Mouse (Mus musculus) heart, adult 2 months (tissue): ENCODE measurements around the gene Vps8. TPM values are rescaled to one million over a fixed set of nuclear protein-coding genes. Genes with fewer than 3 reads are reported as not detected.

ENCODE experiments used
- DNase-seq, 2 experiments: peaks; one replicate each; pipeline ENCODE4 v3.0.0; 2021
- H3K27ac ChIP-seq: fragments of 200-600 bp; 2 replicates; pipeline ENCODE4 v1.8.1; 2022
- H3K27me3 ChIP-seq: fragments of 200-500 bp; 2 replicates; pipeline ENCODE4 v1.6.1; 2012; ENCODE audit warnings: mild to moderate bottlenecking, low read length, inconsistent platforms, mixed read lengths; ENCODE audit not compliant: control insufficient read depth, insufficient read depth
- H3K36me3 ChIP-seq: fragments of 200-500 bp; 2 replicates; pipeline ENCODE4 v1.6.1; 2012; ENCODE audit warnings: low read length, inconsistent platforms; ENCODE audit not compliant: control insufficient read depth, insufficient read depth
- H3K4me1 ChIP-seq: fragments of 200-500 bp; 2 replicates; pipeline ENCODE4 v1.6.1; 2011; ENCODE audit warnings: low read length; ENCODE audit not compliant: control insufficient read depth, insufficient read depth
- H3K4me3 ChIP-seq: fragments of 200-600 bp; 2 replicates; pipeline ENCODE4 v1.8.1; 2022
- H3K79me2 ChIP-seq: fragments of 200-500 bp; replicated peaks from 2 replicates; pipeline ENCODE4 v1.6.1; 2012; ENCODE audit warnings: mild to moderate bottlenecking, inconsistent platforms, low read length, moderate library complexity, mixed read lengths; ENCODE audit not compliant: control insufficient read depth, insufficient read depth
- H3K9ac ChIP-seq: fragments of 200-500 bp; 2 replicates; pipeline ENCODE4 v1.6.1; 2012; ENCODE audit warnings: low read depth, mild to moderate bottlenecking, control low read depth, inconsistent platforms, low read length, mixed read lengths
- CTCF ChIP-seq: fragments of 200-600 bp; IDR thresholded peaks from 2 replicates; pipeline ENCODE4 v1.8.1; 2022; ENCODE audit warnings: antibody characterized with exemption, mild to moderate bottlenecking, moderate library complexity
- EP300 ChIP-seq: fragments of 200-500 bp; IDR thresholded peaks from 2 replicates; pipeline ENCODE4 v1.6.1; 2011; ENCODE audit warnings: low read depth, low read length, control low read depth; ENCODE audit not compliant: insufficient read depth
- POLR2A ChIP-seq: fragments of 200-500 bp; IDR thresholded peaks from 2 replicates; pipeline ENCODE4 v1.6.1; 2011; ENCODE audit warnings: mild to moderate bottlenecking, low read depth, low read length, control low read depth; ENCODE audit not compliant: insufficient read depth
- WGBS: fragments of 180-500 bp; shearing (Covaris S2); methylation state at CpG from one replicate; pipeline ENCODE4 v1.1.7; 2018; 5-methylcytosine and 5-hydroxymethylcytosine counted together
- intact Hi-C: fragments of 180-260 bp; cut with DNase I; formaldehyde crosslinking; loops from one replicate; pipeline ENCODE4 v1.15.1; 2025
- polyA plus RNA-seq: library from polyadenylated mRNA; depleted of rRNA; stranded (reverse); fragments of >200 nt; gene quantifications from 2 replicates; pipeline ENCODE4 v1.2.3, GENCODE M21; 2012
- total RNA-seq, 2 experiments: library from RNA; stranded (reverse); gene quantifications; 2 replicates each; pipeline ENCODE4 v1.2.3; 2021

Gene Vps8
- total and polyA plus RNA-seq, 3 experiments = 14.0 to 25.5 (median 24.1) TPM

DNA sequence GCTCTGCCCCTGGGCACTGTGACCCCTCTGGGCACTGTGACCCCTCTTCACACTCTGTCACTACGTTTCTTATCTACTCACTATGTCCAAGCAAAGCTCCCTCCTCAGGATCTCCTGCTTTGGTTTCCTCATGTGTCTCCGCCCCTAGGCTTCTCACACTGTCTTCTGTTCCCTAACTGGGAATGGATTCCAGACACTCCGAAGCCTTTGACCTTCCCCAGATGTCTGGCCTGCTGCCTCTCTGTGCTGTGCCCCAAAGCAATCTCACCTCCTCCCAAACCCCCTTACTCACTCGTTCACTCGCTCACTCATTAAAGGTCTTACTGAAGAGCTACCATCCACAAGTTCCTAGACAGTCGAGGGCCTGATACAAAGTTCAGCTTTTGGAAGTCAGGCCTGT is 16.8 kb upstream of the Vps8 start:
- TF ChIP-seq POLR2A = no peak
- no peaks in the 10 kb centered on the region for H3K79me2 ChIP-seq
- H3K36me3 ChIP-seq = no peaks in the 10 kb centered on the region
- peaks cover 1% of the 10 kb centered on the region; the same call in 1 of the 2 replicates for H3K4me1 ChIP-seq
- WGBS = 69% methylated on average over 6 of the region's 6 CpGs
- H3K27ac ChIP-seq = no peak overlapping the region
- no peak overlapping the region for H3K9ac ChIP-seq
- H3K4me3 ChIP-seq = no peak overlapping the region
- H3K27me3 ChIP-seq = no peaks in the 10 kb centered on the region
- intact Hi-C loops = no loop called here
- DNase-seq = no peak

DNA sequence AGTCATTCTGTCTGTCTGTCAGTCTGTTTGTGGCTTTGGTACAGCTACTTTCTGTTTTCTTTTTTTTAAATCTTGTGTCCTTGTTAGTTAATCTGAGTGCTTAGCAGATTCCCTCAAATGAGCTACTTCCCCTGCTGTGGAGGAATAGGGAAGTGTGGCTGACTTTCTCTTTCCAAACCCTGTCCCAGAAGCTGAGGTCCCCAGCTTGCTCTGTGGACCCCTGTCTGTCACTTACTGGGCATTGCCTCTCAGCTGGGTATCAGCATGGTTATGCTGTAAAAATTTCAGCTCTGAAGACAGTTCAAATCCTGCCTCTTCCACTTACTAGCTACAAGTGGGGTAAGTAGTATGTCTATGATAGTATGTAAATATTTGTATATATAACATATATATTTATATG is 11.1 kb upstream of the Vps8 start:
- intact Hi-C loops = loop anchor here (2.0 kb wide), 1 partner anchor 207 kb away; the partner anchor contains the start of gene Ephb3
- Histone ChIP-seq H3K27ac (no peak overlapping the region), H3K4me1 (no peaks in the 10 kb centered on the region), H3K79me2 (no peaks in the 10 kb centered on the region), H3K27me3 (no peaks in the 10 kb centered on the region), H3K9ac (no peak overlapping the region), H3K36me3 (no peaks in the 10 kb centered on the region), H3K4me3 (no peak overlapping the region)
- no peak for TF ChIP-seq EP300
- TF ChIP-seq POLR2A = no peak
- no peak for TF ChIP-seq CTCF
- DNase-seq = no peak

DNA sequence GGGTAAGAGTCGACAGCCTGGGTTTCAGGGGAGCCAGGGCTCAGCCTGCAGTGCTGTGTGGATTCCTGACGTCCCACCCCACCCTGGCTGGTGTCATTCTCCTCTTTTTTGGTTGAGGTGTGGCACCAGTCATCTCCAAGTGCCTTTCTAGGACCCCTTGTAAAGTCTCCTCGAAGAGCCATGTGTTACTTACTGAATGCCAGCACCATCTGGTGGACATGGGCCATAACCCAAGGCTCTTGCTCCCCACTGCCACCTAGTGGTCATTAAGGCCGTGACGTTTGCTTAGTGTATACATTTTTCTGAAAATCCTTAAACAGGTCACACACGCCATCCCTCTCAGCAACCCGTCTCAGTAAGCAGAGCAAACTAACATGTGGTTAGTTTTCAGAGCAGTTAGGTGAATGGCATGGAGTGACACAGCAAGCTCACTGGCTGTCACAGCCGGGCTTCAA is 10.3 kb upstream of the Vps8 start:
- Histone ChIP-seq H3K79me2 (no peaks in the 10 kb centered on the region), H3K4me1 (no peaks in the 10 kb centered on the region), H3K9ac (no peak overlapping the region), H3K4me3 (no peak overlapping the region), H3K36me3 (no peaks in the 10 kb centered on the region), H3K27ac (no peak overlapping the region), H3K27me3 (no peaks in the 10 kb centered on the region)
- intact Hi-C loops = loop anchor here (2.0 kb wide), 1 partner anchor 208 kb away; the partner anchor contains the start of gene Ephb3
- DNase-seq = peak; percentile 71 to 73
- TF ChIP-seq POLR2A (no peak), EP300 (peak; percentile 82; the same call in 1 of the 2 replicates), CTCF (peak; percentile 99)
- 21% methylated on average over 8 of the region's 8 CpGs for WGBS

DNA sequence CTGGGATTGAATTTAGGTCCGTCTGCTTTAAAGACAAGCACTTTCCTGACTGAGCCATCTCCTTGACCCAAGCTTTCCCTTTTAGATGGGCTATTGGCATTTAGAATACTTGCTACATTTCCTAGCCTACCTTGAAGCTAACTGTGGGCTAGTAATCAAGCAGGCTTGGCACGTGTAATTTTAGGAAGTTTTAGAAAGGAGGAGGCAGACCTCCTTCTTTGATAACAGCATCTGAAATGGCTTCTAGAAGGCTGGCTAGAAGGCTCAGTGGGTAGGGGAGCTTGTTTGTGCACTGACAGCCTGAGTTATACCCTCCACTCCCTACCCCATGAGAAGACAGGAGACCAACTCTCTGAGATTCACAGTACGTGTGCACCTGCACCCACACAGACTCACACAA is 9.1 kb upstream of the Vps8 start:
- Histone ChIP-seq H3K27me3 (no peaks in the 10 kb centered on the region), H3K79me2 (no peaks in the 10 kb centered on the region), H3K4me3 (no peak overlapping the region), H3K9ac (no peak overlapping the region), H3K27ac (no peak overlapping the region), H3K4me1 (no peaks in the 10 kb centered on the region), H3K36me3 (no peaks in the 10 kb centered on the region)
- DNase-seq = no peak
- intact Hi-C loops = loop anchor here (2.0 kb wide), 1 partner anchor 209 kb away; the partner anchor contains the start of gene Ephb3
- WGBS = 59% methylated on average over 3 of the region's 3 CpGs
- TF ChIP-seq EP300 (no peak), POLR2A (no peak), CTCF (no peak)

DNA sequence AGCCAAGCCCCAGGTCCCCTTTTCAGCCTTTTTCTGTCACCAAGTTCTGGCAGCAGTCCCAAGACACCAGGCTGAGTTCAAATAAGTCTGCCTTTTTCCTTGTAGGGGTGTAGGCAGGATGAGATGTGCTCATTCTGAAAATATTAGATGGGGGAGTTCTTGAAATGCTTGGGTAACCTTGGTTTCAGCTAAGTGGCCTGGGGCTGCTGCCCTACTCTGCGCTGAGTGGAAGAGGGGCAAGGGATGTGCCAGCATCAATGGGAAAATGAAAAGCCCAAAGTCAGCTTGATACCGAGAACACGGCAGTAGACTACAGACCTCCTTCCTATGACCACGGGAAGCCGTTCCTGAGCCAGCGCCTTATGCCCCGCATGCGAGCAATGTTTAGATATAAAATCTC is 7.8 kb upstream of the Vps8 start:
- intact Hi-C loops = no loop called here
- no peaks in the 10 kb centered on the region for H3K27me3 ChIP-seq
- H3K36me3 ChIP-seq = no peaks in the 10 kb centered on the region
- no peak overlapping the region for H3K4me3 ChIP-seq
- no peak for DNase-seq
- no peak overlapping the region for H3K27ac ChIP-seq
- TF ChIP-seq EP300 (no peak), POLR2A (no peak), CTCF (no peak)
- no peaks in the 10 kb centered on the region for H3K79me2 ChIP-seq
- H3K4me1 ChIP-seq = no peaks in the 10 kb centered on the region
- no peak overlapping the region for H3K9ac ChIP-seq
- WGBS = 94% methylated on average over 8 of the region's 8 CpGs

DNA sequence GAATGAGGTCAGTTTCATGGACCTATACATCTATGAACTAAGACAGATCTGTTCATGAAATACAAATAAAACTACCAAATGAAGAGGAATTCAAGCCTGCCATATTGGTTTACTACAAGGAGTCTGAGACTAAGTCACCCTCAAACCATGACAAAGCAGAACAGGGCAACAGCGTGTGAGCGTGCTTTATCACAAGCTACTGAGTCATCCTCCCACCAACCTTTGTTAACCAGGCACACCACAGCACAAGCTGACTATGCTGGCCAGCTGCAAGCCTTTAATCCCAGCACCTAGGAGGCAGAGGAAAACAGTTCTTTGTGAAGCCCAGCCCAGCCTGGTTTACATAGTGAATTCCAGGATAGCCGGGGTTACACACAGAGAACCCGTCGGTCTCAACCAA is 4.9 kb upstream of the Vps8 start:
- no peaks in the 10 kb centered on the region for H3K27me3 ChIP-seq
- H3K4me3 ChIP-seq = no peak overlapping the region
- no peaks in the 10 kb centered on the region for H3K79me2 ChIP-seq
- H3K9ac ChIP-seq = no peak overlapping the region
- peaks cover 1% of the 10 kb centered on the region; the same call in 1 of the 2 replicates for H3K4me1 ChIP-seq
- intact Hi-C loops = no loop called here
- no peak overlapping the region for H3K27ac ChIP-seq
- DNase-seq = no peak
- H3K36me3 ChIP-seq = no peaks in the 10 kb centered on the region
- 57% methylated on average over 5 of the region's 5 CpGs for WGBS
- no peak for TF ChIP-seq POLR2A
